Mouse (Mus musculus): ENCODE data around the gene Tarbp1. TPM values are rescaled to one million over a fixed set of nuclear protein-coding genes. Genes with fewer than 3 reads are reported as not detected.
"Not testable (repeated sequence)": the region's sequence is repeated elsewhere in the genome, so short reads cannot be mapped to it uniquely, and the experiment has no call there.

Gene Tarbp1
- polyA plus RNA-seq, 1 experiment from 2014 or later = 2.3 TPM

DNA sequence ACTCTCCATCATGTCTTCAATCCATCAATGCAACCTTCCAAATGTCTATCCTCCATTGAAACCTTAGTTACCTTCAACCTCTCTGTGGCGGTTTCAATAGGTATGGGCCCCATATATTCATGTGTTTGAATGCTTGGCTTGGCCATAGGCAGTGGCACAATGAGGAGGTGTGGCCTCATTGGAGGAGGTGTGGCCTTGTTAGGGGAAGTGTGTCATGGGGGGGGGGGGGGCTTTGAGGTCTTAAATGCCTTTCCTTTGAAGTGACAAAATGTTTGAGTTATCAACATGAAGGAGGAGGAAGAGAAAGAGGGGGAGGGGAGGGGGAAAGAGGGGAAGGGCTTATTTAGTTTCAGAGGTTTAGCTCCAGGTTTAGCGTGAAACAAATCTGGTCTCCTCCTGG is 5.5 kb upstream of the Tarbp1 start:
- Histone ChIP-seq H3K4me1 (no peaks in the 10 kb centered on the region), H3K9me3 (no peaks in the 10 kb centered on the region), H3K27ac (no peak overlapping the region), H3K9ac (no peak overlapping the region), H3K36me3 (no peaks in the 10 kb centered on the region), H3K4me3 (no peak overlapping the region), H3K4me2 (replicated peaks) (no peak overlapping the region), H3K27me3 (replicated peaks) (no peaks in the 10 kb centered on the region)
- 74% methylated on average over 2 of the region's 2 CpGs for WGBS
- ATAC-seq (ENCODE audit: low FRiP score, low read depth) = no peak

DNA sequence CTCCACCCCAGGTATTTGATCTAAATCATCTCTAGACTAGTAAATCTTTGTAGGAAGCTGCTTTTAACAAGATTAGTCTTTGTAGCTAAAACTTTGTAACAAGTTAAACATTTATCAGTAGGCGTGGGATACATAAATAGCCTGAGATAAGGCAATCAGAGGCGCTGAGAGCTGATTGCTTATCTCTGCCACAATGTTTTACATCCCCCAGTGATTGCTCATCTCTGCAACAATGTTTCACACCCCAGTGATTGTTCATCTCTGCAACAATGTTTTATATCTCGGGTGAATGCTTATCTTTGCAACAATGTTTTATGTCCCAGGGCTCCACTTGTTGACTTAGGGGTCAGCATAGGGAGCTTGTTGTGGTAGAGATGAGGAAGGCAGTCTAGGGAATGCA is 3.8 kb upstream of the Tarbp1 start:
- no peak for ATAC-seq (ENCODE audit: low FRiP score, low read depth)
- H3K36me3 ChIP-seq = no peaks in the 10 kb centered on the region
- peaks cover 6% of the 10 kb centered on the region for H3K4me1 ChIP-seq
- no peaks in the 10 kb centered on the region for H3K9me3 ChIP-seq
- no peak overlapping the region for H3K4me3 ChIP-seq
- no peaks in the 10 kb centered on the region for H3K27me3 ChIP-seq (replicated peaks)
- H3K27ac ChIP-seq = no peak overlapping the region
- H3K4me2 ChIP-seq (replicated peaks) = no peak overlapping the region
- H3K9ac ChIP-seq = no peak overlapping the region
- 70% methylated on average over 3 of the region's 3 CpGs for WGBS

DNA sequence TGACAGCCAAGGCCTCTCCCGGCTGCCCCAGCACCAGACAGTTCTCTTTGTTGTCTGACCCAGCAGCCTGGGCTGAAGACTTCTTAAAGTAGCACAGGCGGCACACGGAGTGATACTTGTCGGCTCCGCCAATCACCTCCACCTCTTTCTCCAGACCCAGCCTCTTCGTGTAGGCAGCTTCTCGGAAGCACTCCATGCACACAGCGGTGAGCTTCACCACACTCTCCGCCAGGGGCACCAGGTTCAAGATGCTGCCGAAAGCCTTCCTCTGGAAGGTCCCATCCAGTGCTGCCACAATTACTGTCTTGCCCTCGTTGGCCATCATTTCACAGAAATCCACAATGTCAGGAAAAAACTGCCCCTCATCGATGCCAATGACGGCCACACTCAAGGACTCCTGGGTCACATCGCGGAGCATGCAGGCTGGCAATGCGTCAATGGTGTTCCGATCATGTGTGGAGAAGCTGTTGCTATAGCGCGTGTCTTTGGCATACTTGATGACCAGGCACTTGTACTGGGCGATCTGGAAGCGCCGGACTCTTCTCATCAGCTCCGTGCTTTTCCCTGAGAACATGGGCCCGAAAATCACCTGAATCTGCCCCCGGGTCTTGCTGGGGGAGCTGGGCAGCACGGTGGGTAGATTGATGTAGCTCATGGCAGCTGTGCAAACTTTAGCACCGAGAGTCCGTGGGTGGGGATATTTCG is 1.4 kb upstream of the Tarbp1 start:
- not testable (repeated sequence) for H3K9ac ChIP-seq; ATAC-seq (ENCODE audit: low FRiP score, low read depth); H3K27me3 ChIP-seq (replicated peaks); H3K9me3 ChIP-seq; H3K4me2 ChIP-seq (replicated peaks); H3K4me3 ChIP-seq; H3K36me3 ChIP-seq; H3K27ac ChIP-seq
- WGBS = 51% methylated on average over 29 of the region's 29 CpGs
- H3K4me1 ChIP-seq = peaks cover 13% of the 10 kb centered on the region

DNA sequence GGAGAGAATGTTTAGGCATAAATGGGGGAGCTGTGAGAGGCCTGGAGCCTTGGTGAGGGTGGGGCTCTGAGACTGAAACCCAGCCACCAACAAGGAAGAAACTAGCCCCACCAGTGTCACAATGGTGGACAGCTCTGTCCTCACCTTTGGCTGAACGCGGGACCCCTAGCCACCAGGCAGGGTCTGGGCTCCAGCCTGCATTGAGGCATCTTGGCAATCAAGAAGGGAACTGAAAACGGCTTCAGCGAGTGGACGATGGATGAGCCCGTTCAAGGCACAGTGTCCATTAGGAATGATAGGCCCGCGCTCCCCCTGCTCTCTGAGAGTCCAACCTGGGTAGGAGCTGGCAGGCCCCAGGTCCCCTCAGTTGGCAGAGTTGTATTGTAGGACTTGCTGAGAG is 873 bp upstream of the Tarbp1 start:
- 46% methylated on average over 8 of the region's 8 CpGs for WGBS
- ATAC-seq (ENCODE audit: low FRiP score, low read depth); H3K27ac ChIP-seq; H3K9ac ChIP-seq; H3K4me2 ChIP-seq (replicated peaks); H3K4me3 ChIP-seq; H3K9me3 ChIP-seq; H3K36me3 ChIP-seq; H3K27me3 ChIP-seq (replicated peaks): not testable (repeated sequence)
- H3K4me1 ChIP-seq = peaks cover 13% of the 10 kb centered on the region

DNA sequence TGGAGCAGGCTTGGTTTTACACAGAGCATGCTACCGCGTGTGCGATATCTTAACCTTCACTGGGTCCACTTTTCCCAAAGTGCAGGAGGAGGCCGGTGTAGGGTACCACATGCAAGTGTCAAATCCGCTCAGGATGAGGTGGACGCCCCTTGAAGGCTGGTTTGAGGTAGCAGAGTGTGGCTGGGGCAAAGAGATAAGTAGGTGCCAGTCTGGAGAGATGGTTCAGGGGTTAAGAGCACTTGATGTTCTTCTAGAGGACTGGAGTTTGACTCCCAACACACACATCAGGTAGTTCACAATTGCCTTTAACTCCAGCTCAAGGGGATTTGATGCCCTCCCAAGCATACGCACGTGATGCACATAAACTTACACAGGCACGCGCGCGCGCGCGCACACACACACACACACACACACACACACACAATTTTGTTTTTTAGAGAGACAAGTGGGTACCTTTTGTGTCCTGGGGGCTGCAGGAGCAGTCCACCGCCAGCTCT is 1.0 kb downstream of the Tarbp1 start:
- peak overlapping the region; percentile 76 for H3K4me3 ChIP-seq
- no peaks in the 10 kb centered on the region for H3K9me3 ChIP-seq
- peak overlapping the region; percentile 57; the same call in 1 of the 2 replicates for H3K27ac ChIP-seq
- H3K4me1 ChIP-seq = peaks cover 13% of the 10 kb centered on the region
- WGBS = 15% methylated on average over 16 of the region's 16 CpGs
- H3K36me3 ChIP-seq = peaks cover 10% of the 10 kb centered on the region; the same call in 1 of the 2 replicates
- peak overlapping the region; percentile 67 for H3K9ac ChIP-seq
- no peaks in the 10 kb centered on the region for H3K27me3 ChIP-seq (replicated peaks)
- ATAC-seq (ENCODE audit: low FRiP score, low read depth) = no peak
- H3K4me2 ChIP-seq (replicated peaks) = peak overlapping the region; percentile 93

DNA sequence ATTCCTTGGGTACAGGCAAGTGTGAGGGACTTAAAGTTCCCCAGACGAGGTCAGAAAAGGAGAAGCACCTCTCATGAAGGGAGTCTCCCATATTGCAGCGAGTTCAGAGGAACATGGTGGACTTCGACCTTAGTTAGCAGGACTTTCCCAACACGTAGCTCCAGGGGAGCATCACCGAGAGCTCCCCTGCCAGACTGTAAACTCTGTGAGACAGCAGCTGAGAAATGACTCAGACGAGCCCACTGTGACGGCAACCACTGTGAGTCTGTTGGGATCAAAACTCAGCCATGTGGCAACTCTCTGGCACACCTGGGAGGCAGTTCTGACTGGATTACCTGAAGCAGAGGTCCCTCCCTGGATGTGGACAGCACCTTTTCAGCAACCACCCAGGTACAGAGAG is 10.8 kb downstream of the Tarbp1 start:
- Histone ChIP-seq H3K4me2 (replicated peaks) (no peak overlapping the region), H3K27ac (no peak overlapping the region), H3K9me3 (no peaks in the 10 kb centered on the region), H3K27me3 (replicated peaks) (no peaks in the 10 kb centered on the region), H3K4me1 (no peaks in the 10 kb centered on the region), H3K36me3 (peaks cover 43% of the 10 kb centered on the region), H3K4me3 (no peak overlapping the region), H3K9ac (no peak overlapping the region)
- ATAC-seq (ENCODE audit: low FRiP score, low read depth) = no peak
- WGBS = 89% methylated on average over 7 of the region's 7 CpGs

DNA sequence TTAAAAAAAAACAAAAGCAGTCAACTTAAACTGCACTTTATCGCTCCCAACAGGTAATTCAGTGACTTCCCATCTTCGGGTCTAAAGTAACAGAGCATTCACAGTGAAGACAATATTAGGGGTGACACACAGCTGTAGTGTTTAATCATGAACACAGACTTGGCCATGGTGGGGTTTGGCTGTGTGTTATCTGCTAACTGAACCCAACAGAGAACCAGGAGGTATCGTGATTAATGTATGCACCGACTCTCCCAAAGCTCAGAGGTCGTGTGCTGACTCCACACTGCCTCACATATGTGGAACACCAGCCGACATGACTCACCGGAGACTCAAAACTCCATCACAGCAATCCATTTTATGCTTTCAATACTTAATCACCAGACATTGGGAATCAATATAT is 13.1 kb downstream of the Tarbp1 start:
- Histone ChIP-seq H3K27ac (no peak overlapping the region), H3K4me3 (no peak overlapping the region), H3K9me3 (no peaks in the 10 kb centered on the region), H3K27me3 (replicated peaks) (no peaks in the 10 kb centered on the region), H3K4me1 (no peaks in the 10 kb centered on the region), H3K36me3 (peaks cover 54% of the 10 kb centered on the region), H3K9ac (no peak overlapping the region), H3K4me2 (replicated peaks) (no peak overlapping the region)
- no peak for ATAC-seq (ENCODE audit: low FRiP score, low read depth)
- WGBS = 85% methylated on average over 7 of the region's 7 CpGs

DNA sequence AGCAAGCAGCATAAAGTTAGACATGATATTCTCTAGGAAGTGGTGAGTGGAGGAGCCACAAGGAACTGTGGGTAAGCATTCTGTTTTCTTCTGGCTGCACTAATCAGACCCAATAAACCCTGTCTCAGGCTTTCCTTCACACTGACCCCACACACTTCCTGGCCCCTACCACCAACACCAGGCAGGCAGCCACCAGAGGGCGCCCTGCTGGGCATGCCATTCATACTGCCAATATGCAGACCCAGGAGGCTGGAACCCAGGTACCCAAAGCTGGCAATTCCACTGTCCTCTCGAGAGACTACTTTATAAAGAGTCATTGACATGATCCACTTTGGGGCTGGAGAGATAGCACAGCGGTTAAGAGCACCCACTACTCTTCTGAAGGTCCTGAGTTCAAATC is 14.6 kb downstream of the Tarbp1 start:
- ATAC-seq (ENCODE audit: low FRiP score, low read depth) = no peak
- Histone ChIP-seq H3K9me3 (no peaks in the 10 kb centered on the region), H3K4me1 (no peaks in the 10 kb centered on the region), H3K36me3 (peaks cover 49% of the 10 kb centered on the region), H3K27me3 (replicated peaks) (no peaks in the 10 kb centered on the region), H3K4me3 (no peak overlapping the region), H3K9ac (no peak overlapping the region), H3K27ac (no peak overlapping the region), H3K4me2 (replicated peaks) (no peak overlapping the region)
- 61% methylated on average over 3 of the region's 3 CpGs for WGBS

DNA sequence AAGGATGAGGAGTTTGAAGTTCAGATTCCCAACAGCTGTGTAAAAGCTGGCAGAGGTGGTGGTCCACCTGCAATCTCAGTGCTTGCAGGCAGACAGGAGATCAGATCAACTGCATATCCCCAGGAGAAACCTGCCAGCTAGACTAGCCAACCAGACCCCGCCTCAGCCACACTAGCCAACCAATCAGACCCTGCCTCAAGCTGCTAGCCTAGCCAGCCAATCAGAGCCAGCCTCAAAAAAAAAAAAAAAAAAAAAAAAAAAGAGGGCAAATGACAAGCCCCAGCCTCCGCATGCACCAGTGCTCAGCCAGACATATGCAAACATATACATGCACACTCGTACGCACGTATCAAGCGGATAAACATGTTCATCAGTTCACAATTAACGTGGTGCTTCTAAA is 19.5 kb downstream of the Tarbp1 start:
- Histone ChIP-seq H3K4me2 (replicated peaks) (no peak overlapping the region), H3K9ac (no peak overlapping the region), H3K4me1 (no peaks in the 10 kb centered on the region), H3K9me3 (no peaks in the 10 kb centered on the region), H3K27ac (no peak overlapping the region), H3K4me3 (no peak overlapping the region), H3K27me3 (replicated peaks) (no peaks in the 10 kb centered on the region), H3K36me3 (peaks cover 62% of the 10 kb centered on the region)
- 84% methylated on average over 7 of the region's 7 CpGs for WGBS
- ATAC-seq (ENCODE audit: low FRiP score, low read depth) = no peak

DNA sequence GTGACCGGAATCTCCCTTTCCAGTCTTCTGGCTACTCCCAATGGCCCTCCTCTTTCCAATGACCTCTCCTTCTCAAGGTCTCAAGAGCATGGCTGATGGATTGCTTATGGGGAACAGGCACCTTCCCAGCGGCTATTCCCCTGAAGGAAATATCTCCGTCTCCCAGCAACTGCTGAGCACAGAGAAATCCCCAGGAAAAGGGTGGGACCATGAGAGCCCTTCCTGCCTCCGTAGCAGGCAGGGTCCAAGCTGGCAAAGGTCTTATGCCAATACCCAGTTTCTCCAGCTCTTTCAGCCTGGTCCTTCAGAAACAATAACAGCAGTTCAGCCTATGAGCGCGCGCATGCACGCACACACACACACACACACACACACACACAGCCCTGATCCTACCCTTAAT is 23.7 kb downstream of the Tarbp1 start:
- Histone ChIP-seq H3K9ac (no peak overlapping the region), H3K4me1 (no peaks in the 10 kb centered on the region), H3K4me3 (no peak overlapping the region), H3K27ac (no peak overlapping the region), H3K9me3 (no peaks in the 10 kb centered on the region), H3K27me3 (replicated peaks) (no peaks in the 10 kb centered on the region), H3K4me2 (replicated peaks) (no peak overlapping the region), H3K36me3 (peaks cover 62% of the 10 kb centered on the region)
- no peak for ATAC-seq (ENCODE audit: low FRiP score, low read depth)
- WGBS = 89% methylated on average over 8 of the region's 8 CpGs

DNA sequence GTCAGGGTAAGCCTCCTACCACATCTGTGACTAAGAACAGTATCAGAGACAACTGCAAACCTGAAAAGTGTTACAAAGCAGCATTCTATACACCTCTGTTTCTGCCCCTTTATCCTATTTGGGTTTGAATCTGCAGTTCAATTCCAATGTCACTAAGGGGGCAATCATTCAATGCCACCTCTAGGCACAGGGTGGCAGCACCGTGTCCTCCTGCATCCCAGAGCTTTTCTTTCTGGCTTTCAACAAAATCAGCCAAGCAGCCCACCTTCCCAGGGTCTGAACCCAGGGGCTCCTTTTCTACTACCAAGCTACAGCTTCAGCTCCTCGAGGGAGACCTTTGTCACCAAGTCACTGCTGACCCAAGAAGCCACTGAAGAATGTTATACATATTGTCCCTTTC is 35.9 kb downstream of the Tarbp1 start:
- ATAC-seq (ENCODE audit: low FRiP score, low read depth) = no peak
- WGBS = 65% methylated on average over 2 of the region's 2 CpGs
- H3K4me2 ChIP-seq (replicated peaks) = no peak overlapping the region
- H3K4me3 ChIP-seq = no peak overlapping the region
- no peak overlapping the region for H3K9ac ChIP-seq
- H3K27ac ChIP-seq = no peak overlapping the region
- H3K9me3 ChIP-seq = no peaks in the 10 kb centered on the region
- peaks cover 16% of the 10 kb centered on the region; the same call in 1 of the 2 replicates for H3K36me3 ChIP-seq
- H3K4me1 ChIP-seq = no peaks in the 10 kb centered on the region
- H3K27me3 ChIP-seq (replicated peaks) = no peaks in the 10 kb centered on the region

DNA sequence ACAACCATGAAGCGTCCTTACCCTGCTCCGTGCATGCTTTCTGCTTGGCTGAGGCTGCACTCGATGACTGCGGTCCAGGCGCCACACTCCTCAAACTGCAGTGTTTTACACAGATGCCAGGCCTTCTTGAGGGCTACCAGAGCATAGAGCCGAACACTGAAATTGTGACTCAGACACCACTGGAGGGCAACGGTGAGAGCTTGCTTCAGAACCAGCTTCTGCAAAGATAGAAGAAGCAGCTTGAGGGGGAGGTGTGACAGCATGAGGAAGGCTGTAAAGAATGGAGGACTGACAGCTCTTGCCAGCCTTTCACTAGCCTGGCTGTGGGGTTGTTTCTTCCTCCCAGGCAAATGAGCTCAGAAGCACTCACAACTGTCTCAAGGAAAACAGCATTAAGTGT is 41.0 kb downstream of the Tarbp1 start:
- no peaks in the 10 kb centered on the region for H3K4me1 ChIP-seq
- peaks cover 33% of the 10 kb centered on the region for H3K36me3 ChIP-seq
- H3K27ac ChIP-seq = no peak overlapping the region
- no peak overlapping the region for H3K4me3 ChIP-seq
- H3K9ac ChIP-seq = no peak overlapping the region
- no peaks in the 10 kb centered on the region for H3K27me3 ChIP-seq (replicated peaks)
- H3K9me3 ChIP-seq = no peaks in the 10 kb centered on the region
- no peak overlapping the region for H3K4me2 ChIP-seq (replicated peaks)
- no peak for ATAC-seq (ENCODE audit: low FRiP score, low read depth)
- 87% methylated on average over 7 of the region's 7 CpGs for WGBS

DNA sequence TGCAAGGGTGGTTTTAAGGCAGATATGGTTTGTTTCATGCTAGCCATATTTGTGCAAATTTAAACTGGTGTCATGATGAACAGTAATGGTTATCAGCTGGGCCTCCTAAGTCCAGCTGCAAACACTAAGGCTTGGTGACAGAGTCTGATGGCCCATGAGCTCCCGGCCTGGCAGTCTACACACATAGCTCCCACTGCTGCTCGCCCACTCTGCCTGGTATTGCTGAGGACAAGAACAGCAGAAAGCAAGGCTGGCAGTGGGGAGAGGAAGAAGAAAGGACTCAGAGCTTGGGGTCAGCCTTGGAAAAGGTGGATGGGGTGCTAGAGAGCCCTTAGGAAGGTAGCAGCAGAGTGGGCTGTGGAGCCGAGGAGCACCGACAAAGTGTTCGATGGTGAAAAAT is 45.2 kb downstream of the Tarbp1 start:
- Histone ChIP-seq H3K4me3 (no peak overlapping the region), H3K4me2 (replicated peaks) (no peak overlapping the region), H3K9me3 (no peaks in the 10 kb centered on the region), H3K27ac (no peak overlapping the region), H3K27me3 (replicated peaks) (no peaks in the 10 kb centered on the region), H3K9ac (no peak overlapping the region; the same call in 1 of the 2 replicates), H3K36me3 (peaks cover 54% of the 10 kb centered on the region), H3K4me1 (no peaks in the 10 kb centered on the region)
- WGBS = 95% methylated on average over 5 of the region's 5 CpGs
- ATAC-seq (ENCODE audit: low FRiP score, low read depth) = no peak
